Mouse (Mus musculus) neural tube, embryonic 15.5 days (tissue): ENCODE results near the gene Cd3d. TPM values are rescaled to one million over a fixed set of nuclear protein-coding genes. Genes with fewer than 3 reads are reported as not detected.

Experiments
- ATAC-seq: fragments of 200-750 bp; cut with Nextera tagmentation; 2 replicates; pipeline ENCODE4 v1.8.0; 2017; ENCODE audit warnings: mild to moderate bottlenecking, moderate TSS enrichment, moderate library complexity; ENCODE audit not compliant: low FRiP score
- H3K27ac ChIP-seq: fragments of 300-500 bp; sonication (generic); replicated peaks from 2 replicates; pipeline ENCODE4 v1.5.1; 2015; ENCODE audit warnings: mild to moderate bottlenecking, inconsistent platforms
- H3K27me3 ChIP-seq: fragments of 300-500 bp; sonication (generic); replicated peaks from 2 replicates; pipeline ENCODE4 v1.6.1; 2015; ENCODE audit warnings: inconsistent platforms
- H3K36me3 ChIP-seq: fragments of 300-500 bp; sonication (generic); 2 replicates; pipeline ENCODE4 v1.6.1; 2015; ENCODE audit warnings: inconsistent platforms
- H3K4me1 ChIP-seq: fragments of 300-500 bp; sonication (generic); 2 replicates; pipeline ENCODE4 v1.6.1; 2015; ENCODE audit warnings: inconsistent platforms
- H3K4me2 ChIP-seq: fragments of 300-500 bp; sonication (generic); 2 replicates; pipeline ENCODE4 v1.6.1; 2015; ENCODE audit warnings: inconsistent platforms, mild to moderate bottlenecking, moderate library complexity
- H3K4me3 ChIP-seq: fragments of 300-500 bp; sonication (generic); replicated peaks from 2 replicates; pipeline ENCODE4 v1.5.1; 2015; ENCODE audit warnings: mild to moderate bottlenecking, inconsistent platforms
- H3K9ac ChIP-seq: fragments of 300-500 bp; sonication (generic); replicated peaks from 2 replicates; pipeline ENCODE4 v1.6.1; 2015; ENCODE audit warnings: mild to moderate bottlenecking, inconsistent platforms
- H3K9me3 ChIP-seq: fragments of 300-500 bp; sonication (generic); replicated peaks from 2 replicates; pipeline ENCODE4 v1.6.1; 2016; ENCODE audit warnings: inconsistent platforms
- WGBS: fragments of 180-500 bp; shearing (Covaris S2); methylation state at CpG from one replicate; pipeline ENCODE4 v1.1.7; 2015; ENCODE audit warnings: mixed read lengths; 5-methylcytosine and 5-hydroxymethylcytosine counted together
- polyA plus RNA-seq: library from polyadenylated mRNA; unstranded; fragments of >200 nt; fragmentation: Nextera tagmentation; extraction: Ambion mirVana; gene quantifications from 2 replicates; pipeline ENCODE4 v1.2.1, GENCODE M21; 2015

Gene Cd3d
- polyA plus RNA-seq, 1 experiment from 2014 or later = not detected

- H3K36me3 ChIP-seq = no peaks in the 10 kb centered on the region
- ATAC-seq = no peak
- H3K9ac ChIP-seq = no peak overlapping the region
- no peak overlapping the region for H3K4me2 ChIP-seq
- H3K4me1 ChIP-seq = no peaks in the 10 kb centered on the region
- no peaks in the 10 kb centered on the region for H3K27me3 ChIP-seq
- 83% methylated on average over 4 of the region's 4 CpGs for WGBS
- no peaks in the 10 kb centered on the region for H3K9me3 ChIP-seq
- H3K4me3 ChIP-seq = no peak overlapping the region
- H3K27ac ChIP-seq = no peak overlapping the region
These were observed 13.4 kb downstream of the Cd3d start for GRCm38 (mm10) chr9:44994962-44995361.

GRCm38 (mm10) chr9:44996590-44996989 is 15.0 kb downstream of the Cd3d start:
- H3K4me1 ChIP-seq = no peaks in the 10 kb centered on the region
- no peak overlapping the region for H3K27ac ChIP-seq
- ATAC-seq = no peak
- no peak overlapping the region for H3K4me2 ChIP-seq
- no peak overlapping the region for H3K9ac ChIP-seq
- WGBS = 96% methylated on average over 7 of the region's 7 CpGs
- no peaks in the 10 kb centered on the region for H3K27me3 ChIP-seq
- no peak overlapping the region for H3K4me3 ChIP-seq
- H3K9me3 ChIP-seq = no peaks in the 10 kb centered on the region
- no peaks in the 10 kb centered on the region for H3K36me3 ChIP-seq

- Histone ChIP-seq H3K4me2 (no peak overlapping the region), H3K27me3 (no peaks in the 10 kb centered on the region), H3K27ac (no peak overlapping the region), H3K4me3 (no peak overlapping the region), H3K9ac (no peak overlapping the region), H3K4me1 (no peaks in the 10 kb centered on the region), H3K36me3 (no peaks in the 10 kb centered on the region), H3K9me3 (no peaks in the 10 kb centered on the region)
- WGBS = 79% methylated on average over 11 of the region's 11 CpGs
- no peak for ATAC-seq
These were observed 16.6 kb downstream of the Cd3d start for GRCm38 (mm10) chr9:44998138-44998537.

- no peak for ATAC-seq
- H3K9me3 ChIP-seq = no peaks in the 10 kb centered on the region
These were observed 17.6 kb downstream of the Cd3d start for GRCm38 (mm10) chr9:44999171-44999570.

GRCm38 (mm10) chr9:44999776-45000175 is 18.2 kb downstream of the Cd3d start:
- Histone ChIP-seq H3K27ac (no peak overlapping the region), H3K4me2 (no peak overlapping the region), H3K4me1 (no peaks in the 10 kb centered on the region), H3K4me3 (no peak overlapping the region), H3K27me3 (no peaks in the 10 kb centered on the region), H3K9me3 (no peaks in the 10 kb centered on the region), H3K9ac (no peak overlapping the region), H3K36me3 (no peaks in the 10 kb centered on the region)
- 75% methylated on average over 5 of the region's 5 CpGs for WGBS
- no peak for ATAC-seq

More at GRCm38 (mm10) chr9:44999171-44999570, 17.6 kb downstream of the Cd3d start:
- H3K36me3 ChIP-seq = no peaks in the 10 kb centered on the region
- no peaks in the 10 kb centered on the region for H3K4me1 ChIP-seq
- H3K4me2 ChIP-seq = no peak overlapping the region
- no peak overlapping the region for H3K4me3 ChIP-seq
- WGBS = 66% methylated on average over 6 of the region's 6 CpGs
- no peaks in the 10 kb centered on the region for H3K27me3 ChIP-seq
- H3K9ac ChIP-seq = no peak overlapping the region
- no peak overlapping the region for H3K27ac ChIP-seq

GRCm38 (mm10) chr9:45000249-45000648 is 18.7 kb downstream of the Cd3d start:
- Histone ChIP-seq H3K27ac (no peak overlapping the region), H3K9ac (no peak overlapping the region), H3K4me1 (no peaks in the 10 kb centered on the region), H3K4me2 (no peak overlapping the region), H3K27me3 (no peaks in the 10 kb centered on the region), H3K9me3 (no peaks in the 10 kb centered on the region), H3K36me3 (no peaks in the 10 kb centered on the region), H3K4me3 (no peak overlapping the region)
- 87% methylated on average over 3 of the region's 3 CpGs for WGBS
- ATAC-seq = no peak

- Histone ChIP-seq H3K4me1 (no peaks in the 10 kb centered on the region), H3K4me3 (no peak overlapping the region), H3K9me3 (no peaks in the 10 kb centered on the region), H3K9ac (no peak overlapping the region), H3K27me3 (no peaks in the 10 kb centered on the region), H3K4me2 (no peak overlapping the region), H3K27ac (no peak overlapping the region), H3K36me3 (no peaks in the 10 kb centered on the region)
- 80% methylated on average over 12 of the region's 12 CpGs for WGBS
- no peak for ATAC-seq
These were observed 25.8 kb downstream of the Cd3d start for GRCm38 (mm10) chr9:45007404-45007803.

GRCm38 (mm10) chr9:45008342-45008741 is 26.8 kb downstream of the Cd3d start:
- ATAC-seq = no peak
- 82% methylated on average over 4 of the region's 4 CpGs for WGBS
- no peaks in the 10 kb centered on the region for H3K9me3 ChIP-seq

GRCm38 (mm10) chr9:45009180-45010078 is 27.8 kb downstream of the Cd3d start, which contains the start of gene Cd3e:
Cd3e (minus strand) TSS chr9:45009627.
- H3K4me3 ChIP-seq = no peak within 1 kb of the TSS
- no peaks in the 10 kb centered on the region for H3K27me3 ChIP-seq
- WGBS = 81% methylated on average over 19 of the region's 19 CpGs
- ATAC-seq = no peak
- no peaks in the 10 kb centered on the region for H3K36me3 ChIP-seq
- no peaks in the 10 kb centered on the region for H3K9me3 ChIP-seq
- H3K27ac ChIP-seq = no peak within 1 kb of the TSS
- H3K4me1 ChIP-seq = no peaks in the 10 kb centered on the region
- no peak within 1 kb of the TSS for H3K4me2 ChIP-seq
- H3K9ac ChIP-seq = no peak within 1 kb of the TSS

More at GRCm38 (mm10) chr9:45008342-45008741, 26.8 kb downstream of the Cd3d start:
- Histone ChIP-seq H3K27me3 (no peaks in the 10 kb centered on the region), H3K36me3 (no peaks in the 10 kb centered on the region), H3K27ac (no peak overlapping the region), H3K4me3 (no peak overlapping the region), H3K4me1 (no peaks in the 10 kb centered on the region), H3K4me2 (no peak overlapping the region), H3K9ac (no peak overlapping the region)

GRCm38 (mm10) chr9:45010461-45010860 is 28.9 kb downstream of the Cd3d start:
- no peak for ATAC-seq
- no peak overlapping the region for H3K9ac ChIP-seq
- no peak overlapping the region for H3K27ac ChIP-seq
- H3K4me2 ChIP-seq = no peak overlapping the region
- 80% methylated on average over 4 of the region's 4 CpGs for WGBS
- no peaks in the 10 kb centered on the region for H3K4me1 ChIP-seq
- no peak overlapping the region for H3K4me3 ChIP-seq
- H3K36me3 ChIP-seq = no peaks in the 10 kb centered on the region
- no peaks in the 10 kb centered on the region for H3K27me3 ChIP-seq
- no peaks in the 10 kb centered on the region for H3K9me3 ChIP-seq

GRCm38 (mm10) chr9:45011291-45011690 is 29.7 kb downstream of the Cd3d start:
- no peak for ATAC-seq
- Histone ChIP-seq H3K27me3 (no peaks in the 10 kb centered on the region), H3K4me1 (no peaks in the 10 kb centered on the region), H3K27ac (no peak overlapping the region), H3K9ac (no peak overlapping the region), H3K4me3 (no peak overlapping the region), H3K9me3 (no peaks in the 10 kb centered on the region), H3K36me3 (no peaks in the 10 kb centered on the region), H3K4me2 (no peak overlapping the region)
- WGBS = 49% methylated on average over 6 of the region's 6 CpGs

GRCm38 (mm10) chr9:45014879-45015278 is 33.3 kb downstream of the Cd3d start:
- 43% methylated on average over 2 of the region's 2 CpGs for WGBS
- Histone ChIP-seq H3K9ac (no peak overlapping the region), H3K4me3 (no peak overlapping the region), H3K27ac (no peak overlapping the region), H3K36me3 (no peaks in the 10 kb centered on the region), H3K4me1 (no peaks in the 10 kb centered on the region), H3K4me2 (no peak overlapping the region), H3K27me3 (no peaks in the 10 kb centered on the region), H3K9me3 (no peaks in the 10 kb centered on the region)
- ATAC-seq = no peak
